Mouse (Mus musculus) neutrophil, adult 83 days (primary cell): ENCODE data around the gene Smco1. TPM values are rescaled to one million over a fixed set of nuclear protein-coding genes. Genes with fewer than 3 reads are reported as not detected.

ENCODE experiments used
- total RNA-seq, 2 experiments: library from RNA; stranded (reverse); gene quantifications; one replicate each; pipeline ENCODE4 v1.2.4; 2023

The Smco1 gene
- total RNA-seq, result under 1 TPM in 1 of 2 experiments, not detected in 1; 0.33 TPM

DNA sequence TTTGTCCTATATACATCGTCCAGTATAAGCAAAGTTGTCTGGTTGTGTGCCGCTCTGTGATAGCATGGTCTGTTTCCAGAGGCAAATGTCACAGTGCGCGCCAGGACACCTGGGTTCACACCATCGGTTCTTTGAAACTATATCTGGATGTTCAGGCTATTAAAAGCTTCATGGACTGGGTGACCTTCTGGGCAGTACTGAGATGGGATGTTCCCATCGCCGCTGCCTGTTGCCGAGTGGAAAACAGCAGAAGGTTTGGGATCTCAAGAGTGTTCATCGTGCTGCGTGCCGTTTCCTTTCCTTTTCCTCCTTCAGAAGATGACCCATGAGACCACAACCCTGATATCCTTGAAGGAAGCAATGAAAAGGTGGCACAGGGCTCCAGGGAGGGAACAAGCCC, at the start of gene Smco1:
Smco1 (plus strand) TSS at position 178 of the 400 bp plus-strand sequence.

DNA sequence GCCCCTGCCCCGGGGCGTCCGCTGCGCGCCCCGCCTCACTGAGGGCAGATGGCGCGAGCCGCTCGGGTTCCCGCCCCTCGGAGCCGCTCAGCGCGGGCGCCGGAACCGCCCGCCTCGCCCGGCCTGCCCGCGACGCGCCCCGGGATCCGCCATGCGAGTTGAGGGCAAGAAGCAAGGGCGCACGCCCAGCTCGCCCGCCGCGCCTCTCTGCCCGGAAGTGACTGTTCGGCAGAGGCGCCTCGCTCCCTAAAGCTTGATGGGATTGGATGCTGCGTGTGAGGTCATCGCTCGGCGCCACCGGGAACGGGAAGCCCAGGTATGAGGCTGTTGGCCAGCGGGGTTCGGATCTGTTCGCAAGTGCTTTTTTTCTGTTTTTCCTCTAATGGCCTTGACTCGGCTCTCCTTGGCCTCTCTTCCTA, 24.3 kb upstream of the Smco1 start, which contains the start of the genes Fbxo45 and Wdr53:
Fbxo45 (minus strand) TSS at position 207 of the 419 bp plus-strand sequence.
Wdr53 (plus strand) TSS at position 276 of the 419 bp plus-strand sequence.

GRCm38 (mm10) chr16:32277308-32278256, 6.3 kb downstream of the Smco1 start, which contains the start of gene Rnf168:
Rnf168 (plus strand) TSS chr16:32277459.

Other genes with a start within 250 kb of the Smco1 start
- 100 to 1,000 TPM; 100 to 108 TPM for gene Pak2, start 192.1 kb upstream of the Smco1 start, total RNA-seq
- 10 to 100 TPM; 39.5 to 43.8 TPM for gene Pigx, start 171.7 kb upstream of the Smco1 start, total RNA-seq
- 10 to 100 TPM; 32.0 to 36.1 TPM for gene Cep19, start 171.7 kb upstream of the Smco1 start, total RNA-seq
- 100 to 1,000 TPM; 115 to 137 TPM for gene Nrros, start 105.9 kb upstream of the Smco1 start, total RNA-seq
- gene Bex6, start 91.6 kb upstream of the Smco1 start, total RNA-seq, result 1 to 10 TPM; 3.9 to 4.9 TPM
- 1 to 10 TPM; 9.6 to 9.8 TPM for gene Fbxo45, start 24.3 kb upstream of the Smco1 start, total RNA-seq
- gene Wdr53, start 24.2 kb upstream of the Smco1 start, total RNA-seq, result 10 to 100 TPM in 1 of 2 experiments, 1 to 10 TPM in 1; 7.7 to 10.3 TPM
- 10 to 100 TPM; 15.5 to 18.7 TPM for gene Rnf168, start 6.0 kb downstream of the Smco1 start, total RNA-seq
- 10 to 100 TPM; 41.1 to 51.5 TPM for gene Ubxn7, start 60.8 kb downstream of the Smco1 start, total RNA-seq
- gene Tm4sf19, start 129.0 kb downstream of the Smco1 start, total RNA-seq, result not detected
- gene Tctex1d2, start 148.2 kb downstream of the Smco1 start, total RNA-seq, result 10 to 100 TPM; 18.8 to 19.8 TPM
- gene Pcyt1a, start 159.5 kb downstream of the Smco1 start, total RNA-seq, result 100 to 1,000 TPM in 1 of 2 experiments, 10 to 100 TPM in 1; 95.6 to 106 TPM
- gene Slc51a, start 216.4 kb downstream of the Smco1 start, total RNA-seq, result not detected
- not detected for gene Zdhhc19, start 224.8 kb downstream of the Smco1 start, total RNA-seq